In the genomic region with DNA sequence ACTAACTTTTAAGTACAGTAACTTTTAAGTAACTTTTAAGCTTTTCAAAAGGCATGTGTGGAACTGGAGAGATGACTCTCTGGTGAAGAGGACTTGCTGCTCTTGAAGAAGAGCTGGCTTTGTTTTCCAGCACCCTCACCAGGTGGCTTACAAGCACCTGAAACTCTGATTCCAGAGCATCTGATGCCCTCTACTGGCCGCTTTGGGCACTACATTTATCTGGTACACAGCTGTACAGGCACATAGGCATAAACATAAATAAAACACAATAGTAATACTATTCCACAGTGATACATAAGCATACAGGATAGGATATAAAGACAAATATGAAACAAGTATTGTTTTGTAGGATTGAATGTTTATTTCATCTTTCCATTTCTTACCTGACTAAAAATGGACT, we compare ENCODE assay signal across 8 mouse cellular contexts.
DNase-seq lines count a peak whose midpoint lies in the region; ATAC-seq and TF ChIP-seq lines count a peak whose summit lies in the region.

No protein-coding gene starts in this region.

- TF ChIP-seq POLR2A in lung, adult 2 months (IDR thresholded peaks at IDR 0.05; ENCODE audit: borderline replicate concordance, extremely low read depth, low read depth, low read length), result no peak

- no peaks in the 10 kb centered on the region for H3K4me1 ChIP-seq in forebrain, embryonic 14.5 days (ENCODE audit: control insufficient read depth, insufficient read depth, low read length)
- no peaks in the 10 kb centered on the region for H3K4me1 ChIP-seq in forebrain, embryonic 12.5 days
- H3K4me1 ChIP-seq in lung, adult 2 months (ENCODE audit: control insufficient read depth, insufficient read depth, low read length), result no peaks in the 10 kb centered on the region

- no peaks in the 10 kb centered on the region for H3K9me3 ChIP-seq in forebrain, embryonic 14.5 days (replicated peaks; ENCODE audit: control insufficient read depth, low read length)
- no peaks in the 10 kb centered on the region for H3K9me3 ChIP-seq in forebrain, embryonic 12.5 days

- ATAC-seq in forebrain, embryonic 14.5 days, result 0 out of 2 replicates have a peak, but pooled peaks have one; percentile 57
- ATAC-seq in forebrain, embryonic 12.5 days (ENCODE audit: low FRiP score), result no peak
- peak; percentile 69 for ATAC-seq in megakaryocyte progenitor cell, adult 5-6 weeks (replicated peaks; ENCODE audit: poor library complexity)

- DNase-seq in forebrain, embryonic 14.5 days (ENCODE audit: low spot score), result peak; percentile 57
- peak; percentile 10 for DNase-seq in lung, adult 2 months
- DNase-seq in lung, postnatal 25 days (ENCODE audit: low spot score), result no peak
- DNase-seq in ZHBTc4 (ENCODE audit: low read depth, low spot score) (peak; percentile 81), MN1 (ENCODE audit: low spot score) (no peak)
- DNase-seq in embryo, embryonic 9.5 days (ENCODE audit: extremely low spot score), result peak; percentile 55

- H3K4me3 ChIP-seq in forebrain, embryonic 14.5 days (ENCODE audit: low read depth, low read length), result no peak overlapping the region
- no peak overlapping the region for H3K4me3 ChIP-seq in forebrain, embryonic 12.5 days (replicated peaks)
- H3K4me3 ChIP-seq in lung, adult 2 months (replicated peaks; ENCODE audit: extremely low read depth, low read depth, low read length), result no peak overlapping the region

- H3K27me3 ChIP-seq in forebrain, embryonic 14.5 days (replicated peaks; ENCODE audit: control insufficient read depth, insufficient read depth, low read length), result no peaks in the 10 kb centered on the region
- no peaks in the 10 kb centered on the region for H3K27me3 ChIP-seq in forebrain, embryonic 12.5 days

- no peak overlapping the region for H3K27ac ChIP-seq in forebrain, embryonic 14.5 days (ENCODE audit: low read depth, low read length)
- H3K27ac ChIP-seq in forebrain, embryonic 12.5 days, result no peak overlapping the region

- H3K4me2 ChIP-seq in forebrain, embryonic 14.5 days (ENCODE audit: low read length), result no peak overlapping the region
- H3K4me2 ChIP-seq in forebrain, embryonic 12.5 days, result no peak overlapping the region

- no peaks in the 10 kb centered on the region for H3K36me3 ChIP-seq in forebrain, embryonic 14.5 days (ENCODE audit: control insufficient read depth, insufficient read depth, low read length)
- no peaks in the 10 kb centered on the region for H3K36me3 ChIP-seq in forebrain, embryonic 12.5 days (replicated peaks)

- no peak overlapping the region for H3K9ac ChIP-seq in forebrain, embryonic 14.5 days (ENCODE audit: low read length)
- H3K9ac ChIP-seq in forebrain, embryonic 12.5 days, result no peak overlapping the region

- WGBS in forebrain, embryonic 14.5 days, result 5% methylated on average over 1 of the region's 1 CpGs
- WGBS in forebrain, embryonic 12.5 days, result 3% methylated on average over 1 of the region's 1 CpGs
- 0% methylated on average over 1 of the region's 1 CpGs for WGBS in lung, adult 2 months

- peak; percentile 42 for TF ChIP-seq CTCF in lung, adult 2 months (IDR thresholded peaks at IDR 0.05; ENCODE audit: insufficient read depth, low read length)

Comparison
In these comparisons a context has a peak if more than half of its experiments do, and no peak if none do; other contexts are left out.
1. DNase-seq: peak in forebrain, embryonic 14.5 days (single experiment), lung, adult 2 months (single experiment), ZHBTc4 (single experiment) and embryo, embryonic 9.5 days (single experiment); none in lung, postnatal 25 days (single experiment) and MN1 (single experiment).